Mouse (Mus musculus) embryonic fibroblast, embryonic 13.5 days (primary cell): Measurements from ENCODE around the gene Tmem86b. TPM values are rescaled to one million over a fixed set of nuclear protein-coding genes. Genes with fewer than 3 reads are reported as not detected.
A peak's percentile ranks its signal among the peaks of the same experiment; 100 is the strongest.

Source experiments
- H3K27ac ChIP-seq: 2 replicates; pipeline ENCODE4 v1.5.1; 2012; ENCODE audit warnings: low read length, control low read depth, inconsistent platforms; ENCODE audit not compliant: insufficient read depth
- H3K4me1 ChIP-seq: 2 replicates; pipeline ENCODE4 v1.6.1; 2011; ENCODE audit warnings: low read length; ENCODE audit not compliant: control insufficient read depth, insufficient read depth
- H3K4me3 ChIP-seq: 2 replicates; pipeline ENCODE4 v1.5.1; 2011; ENCODE audit warnings: mild to moderate bottlenecking, control low read depth, low read length; ENCODE audit not compliant: insufficient read depth
- CTCF ChIP-seq: IDR thresholded peaks from 2 replicates; pipeline ENCODE4 v1.5.1; 2011; ENCODE audit warnings: mild to moderate bottlenecking, control low read depth, low read length, moderate library complexity, borderline replicate concordance; ENCODE audit not compliant: insufficient read depth
- POLR2A ChIP-seq: IDR thresholded peaks from 2 replicates; pipeline ENCODE4 v1.6.1; 2011; ENCODE audit warnings: low read depth, mild to moderate bottlenecking, control low read depth, low read length, moderate library complexity
- polyA plus RNA-seq: library from polyadenylated mRNA; stranded (reverse); fragments of >200 nt; gene quantifications from 2 replicates; pipeline ENCODE4 v1.2.4, GENCODE M21; 2011; ENCODE audit warnings: low read depth; ENCODE audit not compliant: missing spikeins, insufficient read length

The Tmem86b gene
- polyA plus RNA-seq, 1 experiment: 4.7 TPM

DNA sequence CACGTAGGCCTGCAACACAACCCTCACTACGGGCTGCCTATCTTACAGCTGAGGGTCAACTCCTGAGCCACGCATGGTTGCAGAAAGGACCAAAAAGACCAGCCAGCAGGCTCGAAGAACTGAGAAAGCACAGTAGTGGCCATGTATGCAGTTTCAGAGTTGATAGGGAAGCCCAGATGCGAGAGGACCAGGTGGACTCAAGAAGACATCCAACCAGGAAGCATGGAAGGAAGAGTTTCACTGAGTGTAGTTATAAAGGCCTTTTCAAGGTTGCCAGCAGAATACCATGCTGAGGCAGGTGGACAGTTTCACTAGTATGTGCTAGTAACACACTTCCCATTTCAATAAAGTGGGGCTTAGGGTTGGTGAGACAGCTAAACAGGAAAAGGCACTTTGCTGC is 21.5 kb upstream of the Tmem86b start:
- no peak overlapping the region for H3K27ac ChIP-seq
- TF ChIP-seq CTCF (no peak), POLR2A (no peak)
- peaks cover 5% of the 10 kb centered on the region; the same call in 1 of the 2 replicates for H3K4me1 ChIP-seq

DNA sequence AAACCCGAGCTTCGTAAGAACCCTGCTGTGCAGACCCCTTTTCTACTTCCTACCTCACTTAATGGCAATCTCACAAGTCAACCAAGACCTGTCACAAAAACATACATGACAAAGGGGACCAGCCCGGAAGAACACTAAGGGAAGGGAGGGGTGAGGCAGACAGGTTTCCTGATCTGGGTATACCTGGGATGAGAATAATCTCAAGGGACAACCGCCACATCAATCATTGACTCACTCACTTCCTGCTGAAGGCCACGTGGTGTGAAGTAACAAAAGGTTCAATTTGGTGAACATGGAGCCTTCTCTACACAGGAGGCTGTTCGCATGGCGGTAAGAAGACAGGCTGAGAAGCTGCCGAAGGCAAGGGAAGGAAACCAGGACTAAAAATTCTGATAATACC is 20.4 kb upstream of the Tmem86b start:
- TF ChIP-seq POLR2A: no peak
- no peak for TF ChIP-seq CTCF
- H3K27ac ChIP-seq: no peak overlapping the region
- H3K4me1 ChIP-seq: no peaks in the 10 kb centered on the region
- no peak overlapping the region for H3K4me3 ChIP-seq

More for the DNA sequence above, 21.5 kb upstream of the Tmem86b start:
- no peak overlapping the region for H3K4me3 ChIP-seq

DNA sequence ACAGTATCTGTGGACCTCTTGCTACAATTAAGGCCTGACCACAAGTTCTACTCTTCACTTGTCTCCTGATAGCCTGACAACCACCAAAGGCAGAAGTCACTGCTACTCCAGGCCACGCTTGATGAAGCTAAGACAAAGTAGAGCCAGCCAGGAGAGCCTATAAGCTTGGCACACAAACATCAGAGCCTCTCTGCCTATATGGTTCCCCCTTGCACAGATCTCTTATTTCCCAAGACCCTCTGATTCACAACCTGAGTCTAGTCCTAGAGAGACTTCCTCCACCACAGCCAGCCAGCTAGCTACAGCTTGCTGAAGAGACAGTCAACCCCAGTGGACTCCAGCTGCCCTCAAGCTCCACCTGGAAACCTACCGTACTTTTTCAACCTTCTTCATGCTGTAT is 16.8 kb upstream of the Tmem86b start:
- no peaks in the 10 kb centered on the region for H3K4me1 ChIP-seq
- no peak overlapping the region for H3K4me3 ChIP-seq
- no peak overlapping the region for H3K27ac ChIP-seq
- TF ChIP-seq POLR2A: no peak
- TF ChIP-seq CTCF: no peak

DNA sequence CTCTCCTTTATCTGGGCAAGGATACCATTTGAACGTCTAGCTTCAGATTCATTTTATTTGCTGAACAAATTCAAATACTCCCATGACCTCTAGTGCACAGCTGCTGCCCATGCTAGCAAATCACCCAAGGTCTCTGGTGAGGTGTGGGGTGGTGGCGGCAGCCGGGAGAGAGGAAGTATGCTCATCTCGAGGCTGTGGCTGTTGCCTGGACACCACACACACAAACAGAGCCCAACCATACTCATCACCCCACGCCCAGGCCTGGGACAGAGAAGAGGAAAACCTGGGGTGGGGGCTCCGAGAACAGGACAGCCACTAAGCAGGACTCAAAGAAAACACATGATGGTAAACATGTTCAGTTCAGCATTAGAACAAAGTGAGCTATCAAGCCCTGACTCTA is 16.1 kb upstream of the Tmem86b start:
- Histone ChIP-seq H3K4me1 (no peaks in the 10 kb centered on the region), H3K27ac (no peak overlapping the region), H3K4me3 (no peak overlapping the region)
- TF ChIP-seq POLR2A: no peak
- no peak for TF ChIP-seq CTCF

DNA sequence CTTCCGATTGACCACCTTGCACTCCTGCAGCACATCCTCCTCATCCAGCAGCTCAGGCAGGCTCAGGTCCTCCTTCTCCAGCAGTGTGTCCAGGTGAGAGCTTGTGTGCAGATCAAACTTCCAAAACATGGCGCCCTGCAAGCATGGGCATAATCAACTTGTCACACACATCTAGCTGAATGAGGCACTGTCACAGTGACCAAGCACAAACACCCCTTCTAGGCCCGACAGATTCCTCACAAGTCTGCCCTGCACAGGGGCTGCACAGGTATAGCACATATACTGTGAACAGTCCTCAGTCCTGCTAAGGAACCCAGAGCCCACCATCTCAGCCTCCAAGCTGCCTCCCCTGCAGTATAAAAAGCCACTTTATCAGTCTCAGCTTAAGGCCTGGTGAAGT is 15.6 kb upstream of the Tmem86b start:
- H3K27ac ChIP-seq: no peak overlapping the region
- H3K4me1 ChIP-seq: no peaks in the 10 kb centered on the region
- no peak overlapping the region for H3K4me3 ChIP-seq
- TF ChIP-seq POLR2A (no peak), CTCF (no peak)

DNA sequence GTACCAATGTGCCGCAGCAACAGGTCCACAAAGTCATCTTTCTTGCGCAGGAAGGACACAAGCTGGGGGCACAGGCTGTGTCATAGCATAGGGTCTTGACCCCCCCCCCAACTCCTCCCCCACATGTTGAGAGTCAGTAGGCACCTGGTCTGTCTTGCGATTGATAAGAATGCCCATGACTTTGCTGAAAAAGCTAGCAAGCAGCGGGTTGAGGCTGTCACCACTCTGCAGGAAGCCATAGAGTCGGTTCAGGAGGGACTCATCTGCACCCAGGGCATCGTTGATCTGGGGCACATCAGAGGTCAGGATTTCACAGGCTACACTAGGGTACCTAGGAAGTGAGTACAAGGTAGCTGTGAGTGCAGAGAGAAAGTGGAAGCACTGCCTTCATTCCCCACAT is 12.0 kb upstream of the Tmem86b start:
- H3K27ac ChIP-seq: no peak overlapping the region
- TF ChIP-seq POLR2A: no peak
- TF ChIP-seq CTCF: no peak
- no peaks in the 10 kb centered on the region for H3K4me1 ChIP-seq
- H3K4me3 ChIP-seq: no peak overlapping the region

DNA sequence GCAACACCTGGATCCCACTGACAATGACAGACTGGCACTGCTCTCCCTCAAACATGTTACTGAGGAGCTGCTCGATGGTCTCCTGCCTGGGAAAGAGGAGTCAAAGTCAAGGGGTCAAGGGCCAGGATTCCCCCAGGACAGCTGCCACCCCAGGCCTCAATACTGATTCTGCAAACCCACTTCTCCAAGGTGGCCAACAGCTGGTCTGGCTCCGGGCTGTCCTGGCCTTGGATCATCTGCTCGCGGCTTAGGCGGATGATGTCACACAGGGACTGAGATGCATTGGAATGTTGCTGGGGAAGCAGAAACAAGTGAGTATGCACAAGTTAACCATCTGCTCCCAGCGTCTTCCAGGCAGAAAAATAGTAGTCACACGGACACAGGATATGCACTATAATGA is 10.7 kb upstream of the Tmem86b start:
- H3K4me3 ChIP-seq: no peak overlapping the region
- no peak for TF ChIP-seq CTCF
- no peak for TF ChIP-seq POLR2A
- no peaks in the 10 kb centered on the region for H3K4me1 ChIP-seq
- no peak overlapping the region for H3K27ac ChIP-seq

DNA sequence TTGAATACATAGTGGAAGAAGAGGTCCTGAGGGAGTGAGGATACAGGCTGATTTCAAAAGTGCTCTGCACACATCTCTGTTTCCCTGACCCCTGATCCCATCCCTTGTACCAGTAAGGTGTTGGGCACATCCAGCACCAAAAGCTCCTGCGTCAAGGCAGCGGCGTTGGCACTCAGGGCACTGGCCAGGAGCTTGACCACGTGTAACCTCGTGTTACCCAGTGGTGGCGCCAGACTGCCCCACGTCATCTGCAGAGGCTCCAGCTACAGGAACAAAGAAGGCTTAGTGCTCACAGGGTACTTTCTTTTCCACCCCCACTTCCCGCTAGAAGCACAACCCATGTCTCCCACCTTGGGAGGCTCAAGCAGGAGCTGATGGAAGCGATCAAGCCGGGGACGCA is 9.9 kb upstream of the Tmem86b start:
- TF ChIP-seq CTCF (peak; percentile 18; the same call in 1 of the 2 replicates), POLR2A (no peak)
- H3K4me3 ChIP-seq: no peak overlapping the region
- no peaks in the 10 kb centered on the region for H3K4me1 ChIP-seq
- no peak overlapping the region for H3K27ac ChIP-seq

DNA sequence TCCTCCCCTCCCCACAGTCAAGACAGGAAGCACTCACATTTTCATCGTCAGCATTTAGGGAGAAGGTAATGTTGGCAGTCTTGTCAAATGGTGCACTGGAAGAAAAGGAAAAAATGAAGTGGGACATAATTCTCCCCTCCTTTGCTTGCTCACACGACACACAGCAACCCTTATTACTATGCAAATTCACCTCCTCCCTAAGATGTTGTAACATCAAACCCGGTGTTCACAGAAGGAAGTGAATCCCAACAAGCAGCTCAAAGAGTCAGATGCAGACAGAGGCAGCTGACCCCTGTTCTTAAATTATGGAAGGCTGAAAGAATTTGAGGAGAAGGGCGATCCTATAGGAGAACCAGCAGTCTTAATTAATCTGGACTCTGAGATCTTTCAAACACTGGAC is 5.0 kb upstream of the Tmem86b start:
- TF ChIP-seq CTCF (no peak), POLR2A (no peak)

DNA sequence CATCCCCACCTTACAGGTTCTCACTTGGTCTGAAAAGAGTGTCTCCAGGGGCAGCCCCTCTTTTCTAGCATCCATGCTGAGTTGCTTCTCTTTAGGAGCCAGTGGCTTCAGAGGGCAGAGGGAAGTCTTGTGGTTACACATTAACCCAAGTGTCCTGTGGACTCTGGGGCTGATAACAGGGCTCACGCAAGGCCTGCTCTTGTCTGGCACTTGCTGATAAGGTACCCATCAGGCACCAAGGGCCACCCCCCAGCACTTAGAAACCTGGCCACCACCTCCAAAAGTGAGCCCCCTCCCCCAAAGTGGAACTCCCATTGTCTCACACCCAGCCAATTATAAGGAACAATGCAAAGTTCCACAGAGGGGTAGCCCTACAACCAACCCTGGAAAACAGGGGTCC is 1.0 kb downstream of the Tmem86b start:
- Histone ChIP-seq H3K4me1 (no peaks in the 10 kb centered on the region), H3K27ac (no peak overlapping the region), H3K4me3 (no peak overlapping the region)
- TF ChIP-seq CTCF (no peak), POLR2A (no peak)

More for the DNA sequence above, 5.0 kb upstream of the Tmem86b start:
- Histone ChIP-seq H3K27ac (no peak overlapping the region), H3K4me1 (no peaks in the 10 kb centered on the region), H3K4me3 (no peak overlapping the region)

DNA sequence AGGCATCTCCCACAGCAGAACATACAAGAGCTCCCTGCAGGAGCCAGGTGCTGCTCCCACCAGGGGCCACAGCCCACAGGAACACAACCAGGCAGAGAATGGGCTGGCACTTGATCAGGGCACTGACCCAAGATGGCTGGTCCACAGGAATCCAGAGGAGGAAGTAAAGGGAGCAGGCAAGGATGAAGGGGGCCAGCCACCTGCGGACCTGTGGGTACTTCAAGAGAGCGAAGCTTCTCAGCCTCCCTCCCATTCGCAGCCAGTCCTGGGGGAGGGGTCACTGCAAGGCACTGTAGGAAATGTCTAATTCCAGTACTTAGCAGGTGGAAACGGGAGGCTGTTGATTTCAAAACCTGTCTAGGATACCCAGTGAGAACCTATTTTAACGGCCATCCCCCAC is 1.6 kb downstream of the Tmem86b start:
- no peak overlapping the region for H3K4me3 ChIP-seq
- TF ChIP-seq POLR2A (no peak), CTCF (no peak)

DNA sequence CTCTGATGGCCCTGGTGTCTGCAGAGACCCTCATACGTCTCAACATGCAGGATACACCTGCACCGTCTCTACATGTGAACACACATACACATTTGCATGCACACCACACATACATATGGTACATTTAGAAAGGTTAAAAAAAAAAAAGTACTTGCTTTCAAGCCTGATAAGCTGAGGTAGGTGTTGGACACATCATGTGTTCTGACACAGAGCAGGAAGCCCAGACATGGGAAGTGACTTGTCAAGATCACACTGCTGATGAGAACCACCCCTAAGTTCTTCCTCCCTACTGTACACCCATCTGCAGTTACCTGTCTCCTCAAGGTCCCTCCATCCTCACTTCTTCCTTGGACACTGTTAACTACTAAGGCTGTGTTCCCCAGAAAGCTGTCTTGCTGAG is 5.3 kb downstream of the Tmem86b start:
- no peak for TF ChIP-seq CTCF
- TF ChIP-seq POLR2A: no peak
- H3K4me1 ChIP-seq: no peaks in the 10 kb centered on the region
- H3K4me3 ChIP-seq: no peak overlapping the region
- H3K27ac ChIP-seq: no peak overlapping the region

More for the DNA sequence above, 1.6 kb downstream of the Tmem86b start:
- H3K4me1 ChIP-seq: no peaks in the 10 kb centered on the region
- no peak overlapping the region for H3K27ac ChIP-seq
